Mouse (Mus musculus) lung, adult 10 weeks (tissue): ENCODE measurements around the gene 4930442H23Rik. TPM values are rescaled to one million over a fixed set of nuclear protein-coding genes. Genes with fewer than 3 reads are reported as not detected.

ENCODE experiments used
- polyA plus RNA-seq: library from polyadenylated mRNA; stranded (reverse); fragments of 350-450 nt; fragmentation: Illumina TruSeq; extraction: RNeasy Lipid Tissue Mini Kit (QIAGEN cat#74804); gene quantifications from one replicate; pipeline ENCODE4 v1.2.3, GENCODE M21; 2014; ENCODE audit warnings: low read depth, low replicate concordance; ENCODE audit not compliant: insufficient read depth

4930442H23Rik gene
- polyA plus RNA-seq = not detected

GRCm38 (mm10) chr10:81183805-81184204 is at the start of gene 4930442H23Rik:
Gene 4930442H23Rik (minus strand): TSS chr10:81183849.

GRCm38 (mm10) chr10:81232580-81233225 is 49.1 kb upstream of the 4930442H23Rik start, which contains the start of gene Zfr2:
Gene Zfr2 (plus strand): TSS chr10:81233155.

GRCm38 (mm10) chr10:81230438-81231332 is 47.0 kb upstream of the 4930442H23Rik start, which contains the start of gene Atcay:
Gene Atcay (minus strand): TSS chr10:81230833.

GRCm38 (mm10) chr10:81201807-81202758 is 18.4 kb upstream of the 4930442H23Rik start, which contains the start of gene Nmrk2:
Gene Nmrk2 (minus strand): TSS chr10:81202051.

GRCm38 (mm10) chr10:81182336-81183333 is 1.0 kb downstream of the 4930442H23Rik start, which contains the start of gene Dapk3:
Gene Dapk3 (plus strand): TSS chr10:81183005.

GRCm38 (mm10) chr10:81176466-81177271 is 7.0 kb downstream of the 4930442H23Rik start, which contains the start of gene Eef2:
Gene Eef2 (plus strand): TSS chr10:81176631.

GRCm38 (mm10) chr10:81167200-81168086 is 16.2 kb downstream of the 4930442H23Rik start, which contains the start of gene Pias4:
Gene Pias4 (minus strand): TSS chr10:81167923.

GRCm38 (mm10) chr10:81134966-81135681 is 48.5 kb downstream of the 4930442H23Rik start, which contains the start of gene Zbtb7a:
Gene Zbtb7a (plus strand): TSS chr10:81135220.

Other genes starting within 250 kb of the 4930442H23Rik start
- gene Gng7, start 168.9 kb downstream of the 4930442H23Rik start, polyA plus RNA-seq = 1.2 TPM
- not detected for gene Diras1, start 158.2 kb downstream of the 4930442H23Rik start, polyA plus RNA-seq
- gene Slc39a3, start 146.4 kb downstream of the 4930442H23Rik start, polyA plus RNA-seq = 15.7 TPM
- 57.6 TPM for gene Sgta, start 123.7 kb downstream of the 4930442H23Rik start, polyA plus RNA-seq
- gene Thop1, start 113.8 kb downstream of the 4930442H23Rik start, polyA plus RNA-seq = 9.9 TPM
- 0.13 TPM for gene Creb3l3, start 85.0 kb downstream of the 4930442H23Rik start, polyA plus RNA-seq
- 73.9 TPM for gene Map2k2, start 77.9 kb downstream of the 4930442H23Rik start, polyA plus RNA-seq
- gene Zbtb7a, start 48.6 kb downstream of the 4930442H23Rik start, polyA plus RNA-seq = 10.0 TPM
- gene Pias4, start 15.9 kb downstream of the 4930442H23Rik start, polyA plus RNA-seq = 10.3 TPM
- 581 TPM for gene Eef2, start 7.2 kb downstream of the 4930442H23Rik start, polyA plus RNA-seq
- 45.1 TPM for gene Dapk3, start 844 bp downstream of the 4930442H23Rik start, polyA plus RNA-seq
- gene Nmrk2, start 18.2 kb upstream of the 4930442H23Rik start, polyA plus RNA-seq = not detected
- not detected for gene Atcay, start 47.0 kb upstream of the 4930442H23Rik start, polyA plus RNA-seq
- gene Zfr2, start 49.3 kb upstream of the 4930442H23Rik start, polyA plus RNA-seq = 1.4 TPM
- 1.8 TPM for gene Matk, start 69.1 kb upstream of the 4930442H23Rik start, polyA plus RNA-seq
- 97.6 TPM for gene Mrpl54, start 83.1 kb upstream of the 4930442H23Rik start, polyA plus RNA-seq
- 42.2 TPM for gene Apba3, start 83.1 kb upstream of the 4930442H23Rik start, polyA plus RNA-seq
- 11.5 TPM for gene Tjp3, start 107.7 kb upstream of the 4930442H23Rik start, polyA plus RNA-seq
- 25.9 TPM for gene Pip5k1c, start 109.1 kb upstream of the 4930442H23Rik start, polyA plus RNA-seq
- 14.5 TPM for gene Cactin, start 137.3 kb upstream of the 4930442H23Rik start, polyA plus RNA-seq
- 6.3 TPM for gene Tbxa2r, start 144.9 kb upstream of the 4930442H23Rik start, polyA plus RNA-seq
- 2.5 TPM for gene Gipc3, start 159.4 kb upstream of the 4930442H23Rik start, polyA plus RNA-seq
- 37.1 TPM for gene Hmg20b, start 166.6 kb upstream of the 4930442H23Rik start, polyA plus RNA-seq
- 8.7 TPM for gene Mfsd12, start 173.6 kb upstream of the 4930442H23Rik start, polyA plus RNA-seq
- 3.9 TPM for gene 4930404N11Rik, start 182.0 kb upstream of the 4930442H23Rik start, polyA plus RNA-seq
- gene Fzr1, start 194.7 kb upstream of the 4930442H23Rik start, polyA plus RNA-seq = 14.4 TPM
- gene Dohh, start 200.6 kb upstream of the 4930442H23Rik start, polyA plus RNA-seq = 41.2 TPM
- gene Gm48551, start 200.6 kb upstream of the 4930442H23Rik start, polyA plus RNA-seq = 1.4 TPM
- 1.4 TPM for gene Gm48552, start 205.2 kb upstream of the 4930442H23Rik start, polyA plus RNA-seq
- 4.3 TPM for gene Smim24, start 209.2 kb upstream of the 4930442H23Rik start, polyA plus RNA-seq